Mouse (Mus musculus): ENCODE results near the gene Gm5426.
"Not testable (repeated sequence)": the region's sequence is repeated elsewhere in the genome, so short reads cannot be mapped to it uniquely, and the experiment has no call there.

Gm5426 gene

DNA sequence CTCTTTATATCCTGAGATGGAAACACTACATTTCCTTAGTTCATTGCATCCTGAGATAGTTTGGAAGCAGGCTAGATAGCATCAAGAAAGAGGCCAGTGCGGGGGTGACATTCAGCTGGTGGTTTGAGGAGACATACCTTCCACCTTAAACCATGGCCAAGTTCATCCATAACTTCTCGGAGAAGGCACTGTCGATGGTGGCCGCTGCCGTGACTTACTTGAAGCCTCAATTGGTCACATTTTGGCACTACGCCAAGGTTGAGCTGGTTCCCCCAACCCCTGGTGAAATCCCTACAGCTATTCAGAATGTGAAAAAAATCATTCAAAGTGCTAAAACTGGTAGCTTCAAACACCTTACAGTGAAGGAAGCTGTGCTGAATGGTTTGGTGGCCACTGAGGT lies at the start of gene Gm5426:
Gene Gm5426, plus strand, starts transcription at position 153 of the 400 bp plus-strand sequence.
- DNase-seq (ENCODE audit: low spot score in 2 of 2), result not testable (repeated sequence)

DNA sequence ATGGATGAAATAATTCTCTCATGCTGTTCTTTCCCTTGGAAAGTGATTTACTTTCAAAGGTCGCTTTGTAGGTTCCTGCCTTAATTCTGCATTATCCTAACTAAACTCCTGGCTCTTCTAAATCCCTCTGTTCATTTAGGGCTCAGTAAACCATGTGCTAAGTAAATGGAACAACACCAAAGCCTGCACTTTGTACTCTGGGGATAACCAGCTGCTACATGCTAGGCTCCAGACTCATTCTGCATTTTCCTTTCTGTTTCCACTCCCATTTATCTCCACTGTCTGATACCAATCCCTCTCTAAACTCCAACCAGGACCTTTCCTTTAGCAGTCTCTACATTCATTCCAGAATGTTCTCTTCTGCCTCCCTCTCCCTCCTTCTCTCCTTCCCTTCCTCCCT lies 46.7 kb upstream of the Gm5426 start:
- no peak for DNase-seq (ENCODE audit: low spot score in 2 of 2)

DNA sequence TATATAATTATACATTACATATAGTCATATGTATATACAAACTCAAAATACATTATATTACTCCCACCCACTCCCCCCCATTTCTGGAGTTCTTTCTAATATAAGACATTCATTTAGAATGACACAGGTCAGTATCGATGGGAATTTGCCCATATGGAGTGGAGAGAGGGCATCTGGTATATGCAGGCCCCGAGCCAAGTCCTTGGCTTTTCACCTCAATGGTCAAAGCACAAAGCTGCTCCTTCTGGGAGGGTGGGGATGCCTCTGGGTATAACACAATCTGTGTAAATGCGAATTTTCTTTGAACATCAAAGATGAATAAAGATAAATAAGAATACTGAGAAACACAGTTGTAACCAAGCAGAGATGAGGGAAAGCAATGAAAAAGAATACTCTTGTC lies 46.0 kb upstream of the Gm5426 start:
- DNase-seq (ENCODE audit: low spot score in 2 of 2), result no peak

DNA sequence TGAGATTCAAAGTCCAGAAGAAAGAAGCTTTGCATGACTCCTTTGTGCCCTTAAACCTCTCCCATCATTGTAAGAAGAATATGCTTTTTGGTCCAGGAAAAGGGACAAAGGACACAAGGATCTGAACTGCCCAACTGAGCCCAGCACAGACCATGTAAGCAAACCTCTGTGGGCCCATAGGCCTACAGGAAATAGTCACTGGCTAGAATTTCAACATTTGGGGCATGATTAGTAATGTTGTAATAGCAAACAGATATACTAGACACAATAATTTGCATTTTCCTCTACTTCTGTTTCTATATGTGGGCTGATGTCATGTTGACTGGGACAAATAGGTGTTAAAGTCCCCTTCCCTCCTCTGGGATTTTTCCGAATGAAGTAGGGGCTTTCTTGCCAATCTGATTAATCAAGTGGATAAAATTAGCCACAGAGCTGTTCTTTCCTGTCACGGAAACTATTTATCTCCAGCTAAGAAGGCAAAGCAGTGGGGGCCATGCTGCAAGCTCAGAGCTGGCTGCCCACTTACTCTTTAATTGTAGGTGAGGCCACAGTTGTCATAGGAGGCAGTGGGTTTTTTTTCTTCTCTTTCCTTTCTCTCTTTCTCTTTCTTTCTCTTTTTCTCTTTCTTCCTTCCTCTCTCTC lies 42.4 kb upstream of the Gm5426 start:
- DNase-seq (ENCODE audit: low spot score in 2 of 2), result no peak

DNA sequence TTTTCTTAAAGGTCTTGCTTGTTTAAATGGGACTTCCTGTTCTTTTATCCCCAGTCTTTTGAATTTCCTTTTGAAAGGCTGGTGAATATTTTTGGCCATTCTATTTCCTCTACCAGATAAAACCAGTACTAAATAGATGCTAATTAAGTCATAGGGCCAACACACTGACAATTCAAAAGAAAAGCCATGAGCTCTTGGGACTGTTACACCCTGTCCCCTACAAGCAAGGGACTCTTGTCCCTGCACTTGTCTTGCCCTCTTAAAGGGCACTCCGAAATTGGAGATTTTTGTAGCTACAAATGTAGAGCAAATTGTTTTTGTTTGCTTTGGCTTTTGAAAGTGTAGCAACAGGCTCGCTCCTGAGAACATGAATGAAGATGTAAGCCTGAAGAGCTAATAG lies 41.8 kb upstream of the Gm5426 start:
- no peak for DNase-seq (ENCODE audit: low spot score in 2 of 2)

DNA sequence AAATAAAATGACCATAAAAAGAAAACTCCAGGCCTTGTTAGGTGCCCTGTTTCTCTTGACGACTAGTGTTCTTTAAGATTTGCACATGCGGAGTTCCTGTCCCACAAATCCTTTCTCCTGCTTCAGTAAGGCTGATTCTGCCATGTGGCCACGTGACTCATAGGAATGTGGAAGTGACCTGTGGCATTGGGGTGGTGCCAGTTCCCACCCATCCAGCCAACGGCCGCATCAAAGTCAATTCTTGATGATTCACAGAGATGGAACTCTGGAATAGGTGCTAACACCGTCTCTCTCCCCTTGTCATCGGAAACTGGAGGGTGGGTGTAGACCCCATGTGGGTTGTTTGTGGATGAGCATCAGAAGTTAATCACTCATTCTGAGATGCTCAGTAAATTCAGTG lies 39.7 kb upstream of the Gm5426 start:
- DNase-seq (ENCODE audit: low spot score in 2 of 2), result no peak

DNA sequence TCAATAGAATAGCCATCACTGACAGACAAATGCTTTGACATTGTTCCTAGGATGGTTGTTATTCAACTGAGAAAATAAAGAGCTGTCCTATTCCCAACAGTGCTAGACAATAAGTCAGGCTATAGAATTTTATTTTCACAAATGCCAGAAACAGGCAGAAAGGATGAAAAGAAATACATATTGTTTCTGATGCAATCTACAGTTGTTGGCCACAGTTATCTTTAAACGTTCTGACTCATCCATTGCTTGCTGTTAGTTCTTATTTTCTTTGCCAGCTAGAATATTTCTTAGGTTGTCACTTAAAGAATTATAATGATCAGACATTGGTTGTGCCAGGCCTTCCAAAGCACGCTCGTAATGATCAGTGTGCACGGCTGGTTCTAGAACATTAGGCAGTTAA lies 35.4 kb upstream of the Gm5426 start:
- no peak for DNase-seq (ENCODE audit: low spot score in 2 of 2)

DNA sequence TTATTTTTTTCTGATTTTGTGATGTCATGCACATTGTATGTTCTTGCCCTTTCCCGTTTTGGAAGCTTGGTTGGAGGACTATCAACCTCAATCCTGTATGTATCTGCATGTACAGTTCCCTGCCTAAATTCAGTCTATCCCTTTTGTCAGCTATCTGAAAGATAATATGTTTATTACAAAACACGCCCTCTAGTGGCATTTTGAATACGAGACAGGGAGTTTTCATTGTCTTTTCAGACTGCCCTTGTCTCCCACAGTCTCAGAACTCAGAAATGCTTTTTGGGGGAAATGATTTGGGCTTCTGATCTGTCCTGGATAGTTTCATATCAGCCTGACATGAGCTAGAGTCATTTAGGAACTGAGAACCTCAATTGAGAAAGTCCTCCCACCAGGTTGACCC lies 32.2 kb upstream of the Gm5426 start:
- no peak for DNase-seq (ENCODE audit: low spot score in 2 of 2)

DNA sequence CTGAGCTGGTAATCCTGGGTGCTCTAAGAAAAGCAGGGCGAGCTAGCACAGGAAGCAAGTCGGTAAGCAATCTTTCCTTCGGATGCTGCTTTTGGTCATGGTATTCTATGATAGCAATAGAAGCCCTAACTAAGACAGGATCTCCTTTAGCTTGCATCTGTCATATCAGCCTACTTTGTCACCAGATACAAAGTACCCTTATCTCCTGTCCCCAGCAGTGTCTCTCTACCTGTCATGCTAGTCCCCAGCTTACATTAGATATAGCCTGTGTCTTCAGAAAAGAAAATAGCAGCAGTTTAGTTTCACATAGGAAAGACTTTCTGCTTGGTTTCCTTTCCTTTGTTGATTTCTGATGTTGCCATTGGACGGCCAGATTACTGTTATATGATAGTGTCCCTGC lies 31.8 kb upstream of the Gm5426 start:
- DNase-seq (ENCODE audit: low spot score in 2 of 2), result no peak

DNA sequence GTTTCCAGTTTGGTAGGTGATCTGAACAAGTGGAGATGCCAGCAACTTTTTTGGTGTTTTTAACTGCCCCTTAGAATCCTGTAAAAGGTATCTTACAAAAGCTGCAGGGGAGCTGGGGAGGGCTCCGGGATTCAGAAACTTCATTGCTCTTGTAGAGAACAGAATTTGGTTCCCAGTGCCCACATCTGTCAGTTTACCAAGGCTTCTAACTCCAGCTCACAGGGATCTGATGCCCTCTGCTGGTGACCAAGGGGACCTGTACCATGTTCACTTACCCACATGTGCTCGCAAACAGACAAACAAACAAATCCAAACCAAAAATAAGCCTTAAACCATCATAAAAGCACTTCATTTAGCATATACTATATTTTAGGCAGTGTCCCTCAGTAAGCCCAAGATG lies 31.3 kb upstream of the Gm5426 start:
- no peak for DNase-seq (ENCODE audit: low spot score in 2 of 2)

DNA sequence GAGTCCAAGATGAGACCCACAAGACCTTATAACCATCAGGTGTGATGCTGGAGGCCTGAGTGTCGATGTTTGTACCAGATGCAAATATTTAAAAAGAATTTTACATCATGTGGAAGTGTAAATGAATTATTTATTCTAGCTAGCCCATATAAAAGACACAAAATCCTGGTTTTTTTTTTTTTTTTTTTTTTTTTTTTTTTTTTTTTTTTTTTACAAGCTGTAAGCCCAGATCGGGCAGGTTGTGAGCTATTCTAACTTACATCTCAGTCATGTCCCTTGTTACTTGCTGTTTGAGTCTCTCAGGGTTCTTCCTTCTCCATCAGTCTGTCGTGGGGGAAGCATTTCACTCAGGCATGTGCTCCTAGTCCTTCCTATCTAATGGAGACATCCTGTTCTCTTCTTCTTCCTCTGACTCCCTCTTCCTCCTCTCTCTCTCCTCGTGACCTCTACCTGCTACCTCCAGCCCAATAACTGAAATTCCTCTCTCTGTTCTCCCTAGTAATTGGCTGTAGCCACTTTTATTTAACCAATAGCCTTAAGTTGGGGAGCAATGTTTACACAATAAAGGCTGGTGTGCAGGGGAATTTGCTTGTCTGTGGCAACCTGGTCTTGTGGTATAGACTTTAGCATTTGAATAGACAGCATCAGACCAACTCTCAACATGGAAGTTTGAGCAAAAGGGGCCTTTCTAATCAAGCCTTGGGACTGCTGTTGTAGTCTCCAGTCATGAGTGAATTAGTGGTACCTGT lies 29.3 kb upstream of the Gm5426 start:
- DNase-seq (ENCODE audit: low spot score in 2 of 2), result no peak

DNA sequence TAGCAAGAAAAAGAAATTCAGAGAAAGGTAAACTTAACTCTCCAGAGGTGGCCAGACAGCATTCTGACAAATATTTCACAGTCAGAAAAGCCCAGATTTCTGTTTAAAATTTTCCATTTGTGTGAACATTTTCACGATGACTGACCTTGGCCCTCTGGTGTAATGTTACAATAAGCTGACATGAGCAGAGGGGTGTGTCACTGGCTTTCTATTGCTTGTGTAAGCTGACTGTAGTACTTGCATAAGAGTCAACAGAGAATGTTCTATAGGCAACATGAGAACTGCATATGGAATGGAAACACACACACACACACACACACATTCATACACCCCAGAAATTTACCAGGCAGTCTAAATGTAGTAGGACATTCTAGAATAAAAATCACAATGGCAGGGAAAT lies 28.6 kb upstream of the Gm5426 start:
- no peak for DNase-seq (ENCODE audit: low spot score in 2 of 2)

DNA sequence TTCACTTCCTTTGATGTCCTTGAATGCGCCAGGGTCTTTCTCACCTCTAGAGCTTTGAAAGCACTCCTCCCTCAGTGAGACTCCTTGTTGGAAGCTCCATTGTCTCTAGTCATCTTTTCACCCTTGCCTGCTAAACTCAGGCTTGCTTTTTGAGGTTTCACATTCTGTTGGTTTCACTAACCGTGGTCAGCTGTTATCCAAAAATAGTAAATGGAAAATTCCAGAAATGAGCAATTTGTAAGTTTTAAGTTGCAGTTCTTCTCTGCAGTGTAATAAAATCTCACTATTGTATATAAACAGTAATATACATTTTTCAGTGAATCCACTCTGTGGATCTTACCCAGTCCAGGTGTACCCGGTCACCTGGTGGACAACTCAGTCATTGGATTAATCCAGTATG lies 21.1 kb upstream of the Gm5426 start:
- no peak for DNase-seq (ENCODE audit: low spot score in 2 of 2)

DNA sequence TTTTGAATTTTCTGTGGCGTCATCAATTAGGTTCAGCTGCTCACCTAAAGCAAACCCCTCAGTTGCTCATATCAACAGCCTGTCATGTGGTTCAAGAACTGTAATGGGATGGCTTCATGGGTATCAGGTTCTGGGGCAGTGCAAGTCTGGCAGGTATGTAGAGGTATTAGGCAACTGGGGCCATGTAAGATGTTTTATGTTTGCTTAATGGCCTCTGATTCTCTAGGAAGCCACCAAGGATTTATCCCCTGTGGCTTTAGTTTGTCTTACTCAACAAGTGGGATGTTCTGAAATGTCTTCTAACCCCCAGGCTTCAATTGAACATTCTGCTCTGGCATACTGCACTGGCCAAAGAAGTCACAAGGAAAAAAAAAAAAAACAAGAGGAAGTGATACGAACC lies 15.6 kb upstream of the Gm5426 start:
- no peak for DNase-seq (ENCODE audit: low spot score in 2 of 2)

DNA sequence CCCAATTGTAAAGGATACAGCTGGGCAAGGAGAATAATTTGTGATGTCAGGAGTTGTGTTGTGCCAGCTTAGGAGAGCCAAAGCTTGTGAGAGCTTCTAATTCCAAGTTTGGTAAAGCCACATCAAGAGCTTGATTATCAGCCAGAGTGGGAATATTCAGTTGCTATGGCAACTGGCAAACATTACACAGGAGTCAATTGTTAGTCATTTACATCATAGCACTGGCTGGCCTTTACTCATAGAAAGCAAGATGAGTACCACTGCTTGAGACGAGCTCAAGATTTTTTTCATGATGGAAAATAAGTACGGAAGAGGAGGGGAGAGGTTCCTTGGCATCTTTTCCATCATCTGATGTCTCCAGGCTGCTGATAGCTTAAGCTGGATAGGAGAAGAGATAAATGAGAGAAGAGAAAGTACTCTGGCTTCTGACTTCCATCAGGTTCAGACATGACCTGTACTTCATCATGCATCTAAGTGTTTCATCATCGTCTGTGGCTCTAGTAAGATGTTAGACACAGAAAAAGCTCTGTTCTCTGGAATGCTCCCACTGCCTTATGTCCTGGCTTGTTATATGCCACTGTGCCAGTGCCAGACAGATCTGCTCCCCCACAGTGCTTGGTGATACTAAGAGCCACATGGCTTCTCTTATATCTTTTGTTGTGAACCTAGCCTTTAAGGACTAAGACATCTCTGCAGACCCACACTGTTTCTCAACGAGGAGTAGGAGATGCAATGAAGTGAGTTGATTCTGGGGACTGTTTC lies 15.0 kb upstream of the Gm5426 start:
- DNase-seq (ENCODE audit: low spot score in 2 of 2), result no peak

DNA sequence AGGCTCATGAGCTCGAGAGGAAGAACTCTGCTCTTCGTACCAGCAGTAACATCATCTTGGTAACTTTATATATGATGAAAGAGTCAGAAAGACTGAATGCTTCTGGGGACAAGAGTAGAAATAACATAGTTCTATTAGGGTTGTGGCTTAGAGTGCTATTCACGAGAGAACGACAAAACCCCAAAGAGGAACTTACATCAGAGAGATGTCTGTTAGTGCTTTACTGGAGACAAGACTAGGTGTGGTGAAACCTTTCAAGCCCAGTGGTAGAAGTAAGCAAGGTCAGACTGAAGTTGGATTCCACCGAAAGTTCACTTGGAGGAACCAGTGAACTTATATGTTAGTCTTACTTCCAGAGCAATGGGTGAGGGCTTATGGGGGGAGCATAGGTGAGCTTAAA lies 12.5 kb upstream of the Gm5426 start:
- no peak for DNase-seq (ENCODE audit: low spot score in 2 of 2)

DNA sequence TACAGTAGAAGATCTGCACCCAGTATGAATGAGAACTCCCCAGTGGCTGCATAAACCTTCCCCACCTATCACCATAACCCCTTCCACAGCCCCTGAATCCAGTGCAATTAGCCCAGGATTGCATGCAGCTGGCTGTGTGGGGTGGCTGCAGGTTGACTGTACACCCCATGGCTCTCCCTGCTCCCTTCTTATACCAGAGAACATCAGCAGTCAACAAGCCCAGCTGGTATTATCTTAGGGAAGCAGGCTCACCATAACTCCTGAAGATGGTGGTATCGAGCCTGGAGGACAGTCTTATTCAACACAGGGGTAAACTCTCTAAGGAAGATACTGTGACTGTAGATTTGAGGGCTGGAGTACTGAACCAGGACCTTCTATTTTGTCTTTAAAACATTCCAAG lies 12.1 kb upstream of the Gm5426 start:
- no peak for DNase-seq (ENCODE audit: low spot score in 2 of 2)

DNA sequence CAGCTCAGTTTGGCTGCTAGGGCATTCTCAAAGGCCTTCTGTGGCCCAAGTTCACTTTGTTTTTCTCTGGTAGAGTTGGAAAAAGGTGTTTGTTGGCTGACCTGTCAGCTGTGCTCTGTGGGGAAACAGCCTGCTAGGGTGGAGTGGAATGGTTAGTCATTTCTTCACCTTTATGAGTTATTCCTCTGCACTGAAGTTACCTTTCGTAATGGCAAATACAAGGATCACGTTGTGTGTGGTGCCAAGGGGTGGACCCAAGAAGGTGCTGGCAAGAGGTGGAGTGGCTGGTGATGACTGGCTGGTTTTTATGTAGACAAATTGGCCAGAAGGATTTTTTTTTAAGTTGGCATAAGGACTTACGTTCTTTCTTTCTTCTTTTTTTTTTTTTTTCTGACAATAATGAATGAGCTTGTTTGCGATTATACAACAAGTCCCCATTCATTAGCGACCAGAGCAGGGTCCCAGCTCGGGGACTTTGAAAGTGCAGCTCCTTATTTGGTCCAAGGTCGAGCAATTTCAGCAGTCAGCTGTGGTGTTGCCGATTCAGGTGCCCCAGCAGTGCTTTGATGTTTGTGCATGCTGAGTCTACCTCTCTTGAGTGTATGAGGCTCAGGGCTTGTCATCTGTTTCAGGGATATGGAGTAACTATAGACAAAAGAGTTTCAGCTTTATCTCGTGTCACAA lies 10.5 kb upstream of the Gm5426 start:
- no peak for DNase-seq (ENCODE audit: low spot score in 2 of 2)

DNA sequence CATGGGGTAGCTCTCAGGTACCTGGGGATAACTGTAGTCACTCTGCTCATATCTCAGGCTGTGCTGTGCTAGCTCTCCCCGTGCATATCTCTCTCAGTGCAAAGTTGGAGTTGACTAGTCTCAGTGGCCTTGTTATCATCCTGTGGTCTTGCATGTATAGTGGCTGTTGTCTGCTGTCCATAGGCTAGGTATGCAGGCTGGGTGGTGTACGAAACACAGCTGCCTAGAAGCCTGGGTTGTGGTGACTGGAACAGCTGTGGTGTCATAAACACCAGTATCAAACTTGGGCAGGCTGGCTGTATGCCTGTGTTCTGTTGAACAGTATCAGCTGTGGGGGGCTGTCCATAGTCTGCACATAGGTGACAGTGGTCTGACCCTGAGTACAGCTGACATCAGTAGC lies 7.2 kb upstream of the Gm5426 start:
- no peak for DNase-seq (ENCODE audit: low spot score in 2 of 2)

DNA sequence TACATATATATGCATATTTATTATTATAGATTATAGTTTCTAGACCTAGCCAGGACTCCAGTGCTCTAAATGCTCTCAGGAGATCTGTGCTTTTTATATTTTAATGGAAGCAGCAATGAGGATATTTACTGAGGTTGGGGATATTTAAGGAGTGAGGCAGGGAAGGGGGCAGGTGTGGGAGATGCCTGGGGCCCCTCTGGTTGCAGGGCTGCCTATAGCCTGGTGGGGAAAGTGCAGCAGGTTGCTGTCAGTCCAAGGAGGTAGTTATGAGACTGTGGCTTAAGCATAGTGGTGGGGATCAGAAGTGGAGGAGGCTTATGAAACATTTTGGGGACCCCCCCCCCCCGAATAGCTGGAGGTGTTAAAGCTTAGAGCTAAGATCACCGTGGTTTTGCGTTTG lies 6.0 kb upstream of the Gm5426 start:
- no peak for DNase-seq (ENCODE audit: low spot score in 2 of 2)

DNA sequence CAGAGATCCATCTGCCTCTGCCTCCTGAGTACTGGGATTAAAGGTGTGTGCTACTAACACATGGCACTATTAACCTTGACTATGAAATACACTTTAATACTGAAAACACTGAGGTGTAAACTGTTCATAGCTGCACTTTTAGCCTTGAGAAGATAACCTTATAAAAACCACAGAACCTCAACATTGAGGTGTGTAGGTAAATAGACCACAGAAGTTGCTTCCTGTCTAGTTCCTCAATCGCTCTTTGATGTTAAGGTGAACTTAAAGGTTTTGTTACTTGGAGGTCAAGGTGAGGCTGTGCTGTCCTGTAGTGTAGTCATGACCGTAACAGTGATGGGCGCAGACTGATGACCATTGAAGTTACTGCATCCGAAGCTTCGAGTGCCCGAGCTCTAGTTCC lies 5.3 kb upstream of the Gm5426 start:
- no peak for DNase-seq (ENCODE audit: low spot score in 2 of 2)

DNA sequence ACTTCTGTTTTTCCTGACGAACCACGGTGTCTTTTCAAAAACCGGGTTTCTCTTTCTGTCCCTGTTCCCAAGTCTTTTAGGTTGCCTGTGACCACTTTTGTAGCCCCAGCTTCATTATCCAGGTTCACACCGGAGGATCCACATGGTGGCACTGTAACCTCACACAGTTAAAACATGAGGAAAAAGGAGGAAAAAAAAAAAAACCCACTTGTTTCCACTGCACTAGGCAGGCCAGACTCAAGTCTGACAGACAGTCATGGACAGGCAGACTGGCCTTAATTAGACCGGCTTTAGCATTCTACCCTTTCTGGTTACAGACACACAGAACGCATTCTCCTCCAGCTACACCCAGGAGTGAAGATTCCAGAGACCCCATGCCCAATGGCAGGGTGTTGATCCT lies 4.2 kb upstream of the Gm5426 start:
- DNase-seq (ENCODE audit: low spot score in 2 of 2), result peak; percentile 39 to 51

DNA sequence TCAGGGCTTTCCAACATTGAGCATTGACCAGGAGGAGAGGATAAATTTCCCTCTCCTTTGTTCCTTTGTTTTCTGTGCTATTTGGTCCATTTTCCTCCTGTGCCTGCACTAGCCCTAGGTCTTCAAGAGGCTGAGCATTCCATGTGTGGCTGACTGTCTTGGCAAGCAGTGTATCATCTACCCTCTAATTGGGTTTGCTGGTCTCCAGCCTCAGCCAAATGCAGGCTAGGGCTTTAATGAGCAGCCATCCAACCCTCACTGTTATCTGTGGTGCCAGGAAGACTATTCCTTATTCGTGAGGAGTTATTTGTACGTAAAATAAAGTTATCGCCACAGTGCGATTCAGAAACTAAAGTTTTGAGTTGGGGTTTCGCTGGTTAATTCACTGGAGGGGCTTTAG lies 2.2 kb downstream of the Gm5426 start:
- DNase-seq (ENCODE audit: low spot score in 2 of 2), result no peak

Measured in frontal cortex, postnatal 25 days (tissue).